Mouse (Mus musculus) cortical plate, adult 2 months (tissue): ENCODE measurements around the gene Stom. TPM values are rescaled to one million over a fixed set of nuclear protein-coding genes. Genes with fewer than 3 reads are reported as not detected.

Experiments
- H3K27ac ChIP-seq: fragments of 200-500 bp; 2 replicates; pipeline ENCODE4 v1.5.1; 2012; ENCODE audit warnings: low read length, control low read depth, inconsistent platforms; ENCODE audit not compliant: insufficient read depth
- H3K4me1 ChIP-seq: fragments of 200-500 bp; 2 replicates; pipeline ENCODE4 v1.6.1; 2011; ENCODE audit warnings: low read length; ENCODE audit not compliant: control insufficient read depth, insufficient read depth
- H3K4me3 ChIP-seq: fragments of 200-500 bp; 2 replicates; pipeline ENCODE4 v1.5.1; 2011; ENCODE audit warnings: mild to moderate bottlenecking, low read length, control low read depth; ENCODE audit not compliant: insufficient read depth
- CTCF ChIP-seq: fragments of 200-500 bp; IDR thresholded peaks from 2 replicates; pipeline ENCODE4 v1.5.1; 2011; ENCODE audit warnings: mild to moderate bottlenecking, control low read depth, low read length; ENCODE audit not compliant: insufficient read depth; ENCODE audit errors: extremely low read depth
- POLR2A ChIP-seq: fragments of 200-500 bp; IDR thresholded peaks from 2 replicates; pipeline ENCODE4 v1.6.1; 2011; ENCODE audit warnings: mild to moderate bottlenecking, low read length, control low read depth; ENCODE audit not compliant: insufficient read depth; ENCODE audit errors: extremely low read depth
- polyA plus RNA-seq: library from polyadenylated mRNA; depleted of rRNA; stranded (reverse); fragments of >200 nt; gene quantifications from 2 replicates; pipeline ENCODE4 v1.2.3, GENCODE M21; 2012

Stom gene
- polyA plus RNA-seq, 1 experiment = 14.7 TPM

- no peaks in the 10 kb centered on the region for H3K4me1 ChIP-seq
- no peak overlapping the region for H3K27ac ChIP-seq
- no peak overlapping the region for H3K4me3 ChIP-seq
- TF ChIP-seq POLR2A (no peak), CTCF (no peak)
These were observed 56.8 kb downstream of the Stom start for GRCm38 (mm10) chr2:35280001-35280400.

- Histone ChIP-seq H3K4me3 (no peak overlapping the region), H3K27ac (0 out of 2 replicates have a peak overlapping the region, but pooled peaks have one; percentile 51), H3K4me1 (no peaks in the 10 kb centered on the region)
- TF ChIP-seq POLR2A (no peak), CTCF (no peak)
These were observed 58.2 kb downstream of the Stom start for GRCm38 (mm10) chr2:35278371-35279210.

- no peak overlapping the region for H3K4me3 ChIP-seq
These were observed 59.1 kb downstream of the Stom start for GRCm38 (mm10) chr2:35277686-35278085.

GRCm38 (mm10) chr2:35273536-35273935 is 63.2 kb downstream of the Stom start:
- TF ChIP-seq CTCF = no peak
- TF ChIP-seq POLR2A = no peak
- Histone ChIP-seq H3K4me1 (peaks cover 8% of the 10 kb centered on the region), H3K27ac (peak overlapping the region; percentile 55; the same call in 1 of the 2 replicates), H3K4me3 (no peak overlapping the region)

More at GRCm38 (mm10) chr2:35277686-35278085, 59.1 kb downstream of the Stom start:
- Histone ChIP-seq H3K4me1 (peaks cover 4% of the 10 kb centered on the region), H3K27ac (no peak overlapping the region)
- TF ChIP-seq CTCF = no peak
- no peak for TF ChIP-seq POLR2A

- peak overlapping the region; percentile 54 for H3K27ac ChIP-seq
- peaks cover 8% of the 10 kb centered on the region for H3K4me1 ChIP-seq
- H3K4me3 ChIP-seq = no peak overlapping the region
- no peak for TF ChIP-seq POLR2A
- TF ChIP-seq CTCF = no peak
These were observed 63.9 kb downstream of the Stom start for GRCm38 (mm10) chr2:35272881-35273280.

GRCm38 (mm10) chr2:35271817-35272216 is 65.0 kb downstream of the Stom start:
- TF ChIP-seq POLR2A = no peak
- Histone ChIP-seq H3K4me3 (no peak overlapping the region), H3K4me1 (peaks cover 8% of the 10 kb centered on the region), H3K27ac (no peak overlapping the region)

GRCm38 (mm10) chr2:35270531-35270984 is 66.2 kb downstream of the Stom start:
- TF ChIP-seq POLR2A (no peak), CTCF (peak; percentile 83)
- Histone ChIP-seq H3K27ac (no peak overlapping the region), H3K4me3 (no peak overlapping the region), H3K4me1 (peaks cover 9% of the 10 kb centered on the region)

GRCm38 (mm10) chr2:35269716-35270260 is 67.0 kb downstream of the Stom start:
- H3K27ac ChIP-seq = no peak overlapping the region
- TF ChIP-seq CTCF (no peak), POLR2A (no peak)
- peaks cover 10% of the 10 kb centered on the region for H3K4me1 ChIP-seq
- no peak overlapping the region for H3K4me3 ChIP-seq

- Histone ChIP-seq H3K27ac (no peak overlapping the region), H3K4me3 (no peak overlapping the region), H3K4me1 (peaks cover 10% of the 10 kb centered on the region)
- TF ChIP-seq POLR2A (no peak), CTCF (no peak)
These were observed 67.6 kb downstream of the Stom start for GRCm38 (mm10) chr2:35269136-35269535.
